Mouse (Mus musculus): Measurements from ENCODE around the gene Clrn1. TPM values are rescaled to one million over a fixed set of nuclear protein-coding genes. Genes with fewer than 3 reads are reported as not detected.

Clrn1 gene
- polyA plus RNA-seq, 1 experiment = 0.39 TPM

DNA sequence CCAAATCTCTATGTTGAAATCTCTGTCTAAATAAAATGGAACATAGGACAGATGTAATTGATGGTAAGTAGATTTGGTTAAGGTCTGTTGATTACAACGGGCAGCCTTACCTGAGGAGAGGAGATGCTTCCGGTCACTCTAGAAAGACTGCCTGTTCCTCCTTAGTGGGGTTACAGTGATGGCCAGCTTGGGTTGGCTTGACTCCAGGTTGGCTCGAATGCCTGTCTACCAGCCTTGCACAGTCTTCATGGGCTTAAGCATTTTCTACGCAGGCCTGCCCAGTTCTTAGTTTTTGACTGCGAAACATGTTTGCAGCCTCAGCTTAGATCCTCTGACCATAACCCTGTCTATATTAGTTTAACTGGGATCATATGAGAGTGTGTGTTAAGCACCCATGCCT is 76.5 kb downstream of the Clrn1 start:
- Histone ChIP-seq H3K4me3 (ENCODE audit: control insufficient read depth, insufficient read depth, low read length) (no peak overlapping the region), H3K4me1 (replicated peaks; ENCODE audit: control insufficient read depth, insufficient read depth, low read length) (no peaks in the 10 kb centered on the region), H3K27ac (ENCODE audit: control insufficient read depth, insufficient read depth, low read length) (no peak overlapping the region), H3K36me3 (ENCODE audit: control insufficient read depth, insufficient read depth, low read length) (no peaks in the 10 kb centered on the region), H3K27me3 (ENCODE audit: control insufficient read depth, insufficient read depth, low read length) (no peaks in the 10 kb centered on the region)
- no peak for DNase-seq
- WGBS = 92% methylated on average over 5 of the region's 5 CpGs
- TF ChIP-seq CTCF (IDR thresholded peaks at IDR 0.05; ENCODE audit: borderline replicate concordance, control insufficient read depth, extremely low read depth, insufficient read depth, low read length, poor library complexity) (no peak), POLR2A (IDR thresholded peaks at IDR 0.05; ENCODE audit: control insufficient read depth, extremely low read depth, insufficient read depth, low read length, poor library complexity) (no peak)

DNA sequence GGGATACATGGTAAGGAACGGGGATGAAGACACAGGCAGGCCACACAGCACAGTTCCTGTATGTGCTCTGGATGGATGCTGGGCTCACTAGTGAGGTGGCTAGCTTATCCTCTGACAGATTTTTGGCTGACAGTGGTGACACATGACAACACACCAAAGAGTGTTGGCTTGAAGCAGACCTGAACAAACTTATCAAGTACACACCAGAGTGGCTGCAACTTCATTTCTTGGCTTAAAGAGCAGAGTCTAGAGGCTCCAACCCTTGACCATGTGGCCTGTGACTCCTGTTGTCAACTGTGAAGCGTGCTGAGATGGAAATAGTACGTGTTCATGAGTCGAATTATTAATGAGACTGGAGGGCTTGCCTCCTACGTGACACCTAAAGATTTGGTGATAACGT is 80.4 kb downstream of the Clrn1 start:
- 92% methylated on average over 6 of the region's 6 CpGs for WGBS

DNA sequence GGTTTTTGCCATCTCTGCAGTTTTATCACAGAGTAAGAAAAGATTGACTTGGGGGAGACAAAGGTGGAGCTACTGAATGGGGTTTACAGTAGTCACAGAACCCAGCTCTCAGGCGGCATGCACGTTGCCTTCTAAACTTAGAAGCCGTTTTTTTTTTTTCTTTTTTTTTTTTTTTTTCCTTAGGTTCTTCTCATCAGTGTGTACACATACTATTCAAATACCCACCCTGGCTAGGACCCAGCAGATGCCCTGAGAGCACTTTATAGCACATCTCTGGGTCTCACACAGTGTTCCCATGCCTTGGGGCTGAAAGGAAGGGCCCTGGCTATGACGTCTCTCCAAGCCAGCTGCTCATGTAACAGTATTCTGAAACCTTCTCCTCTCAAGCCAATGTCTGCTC is 86.5 kb downstream of the Clrn1 start:
- Histone ChIP-seq H3K4me3 (ENCODE audit: control insufficient read depth, insufficient read depth, low read length) (no peak overlapping the region), H3K4me1 (replicated peaks; ENCODE audit: control insufficient read depth, insufficient read depth, low read length) (no peaks in the 10 kb centered on the region), H3K27me3 (ENCODE audit: control insufficient read depth, insufficient read depth, low read length) (no peaks in the 10 kb centered on the region), H3K27ac (ENCODE audit: control insufficient read depth, insufficient read depth, low read length) (no peak overlapping the region), H3K36me3 (ENCODE audit: control insufficient read depth, insufficient read depth, low read length) (no peaks in the 10 kb centered on the region)
- no peak for TF ChIP-seq POLR2A (IDR thresholded peaks at IDR 0.05; ENCODE audit: control insufficient read depth, extremely low read depth, insufficient read depth, low read length, poor library complexity)
- TF ChIP-seq CTCF (IDR thresholded peaks at IDR 0.05; ENCODE audit: borderline replicate concordance, control insufficient read depth, extremely low read depth, insufficient read depth, low read length, poor library complexity) = no peak
- whole genome bisulfite sequencing = 91% methylated on average over 4 of the region's 4 CpGs
- DNase-seq = no peak

More for the DNA sequence above, 80.4 kb downstream of the Clrn1 start:
- no peak for DNase-seq
- Histone ChIP-seq H3K4me3 (ENCODE audit: control insufficient read depth, insufficient read depth, low read length) (no peak overlapping the region), H3K36me3 (ENCODE audit: control insufficient read depth, insufficient read depth, low read length) (no peaks in the 10 kb centered on the region), H3K4me1 (replicated peaks; ENCODE audit: control insufficient read depth, insufficient read depth, low read length) (no peaks in the 10 kb centered on the region), H3K27me3 (ENCODE audit: control insufficient read depth, insufficient read depth, low read length) (no peaks in the 10 kb centered on the region), H3K27ac (ENCODE audit: control insufficient read depth, insufficient read depth, low read length) (no peak overlapping the region)
- TF ChIP-seq POLR2A (IDR thresholded peaks at IDR 0.05; ENCODE audit: control insufficient read depth, extremely low read depth, insufficient read depth, low read length, poor library complexity) = no peak
- no peak for TF ChIP-seq CTCF (IDR thresholded peaks at IDR 0.05; ENCODE audit: borderline replicate concordance, control insufficient read depth, extremely low read depth, insufficient read depth, low read length, poor library complexity)

DNA sequence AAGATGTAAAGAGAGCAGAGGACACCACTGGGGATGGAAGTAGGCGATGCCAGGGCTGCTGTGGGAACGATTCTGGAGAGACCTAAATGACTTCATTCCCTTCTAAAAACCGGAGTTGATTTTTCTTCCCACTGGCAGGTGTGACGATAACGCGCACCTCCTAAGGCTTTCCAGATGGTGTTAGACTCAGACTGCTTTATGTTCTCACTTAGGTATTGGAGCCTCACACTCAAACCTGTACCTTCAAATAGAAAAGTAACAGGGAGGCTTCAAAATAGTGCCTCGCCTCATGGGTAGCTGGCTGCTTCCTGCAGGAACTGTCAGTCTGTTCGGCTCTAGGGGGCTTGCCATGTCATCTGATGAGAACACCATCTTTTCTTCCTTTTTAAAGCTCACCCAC is 86.9 kb downstream of the Clrn1 start:
- 91% methylated on average over 8 of the region's 8 CpGs for WGBS

More for the DNA sequence above, 86.9 kb downstream of the Clrn1 start:
- Histone ChIP-seq H3K4me1 (replicated peaks; ENCODE audit: control insufficient read depth, insufficient read depth, low read length) (no peaks in the 10 kb centered on the region), H3K27ac (ENCODE audit: control insufficient read depth, insufficient read depth, low read length) (no peak overlapping the region), H3K4me3 (ENCODE audit: control insufficient read depth, insufficient read depth, low read length) (no peak overlapping the region), H3K27me3 (ENCODE audit: control insufficient read depth, insufficient read depth, low read length) (no peaks in the 10 kb centered on the region), H3K36me3 (ENCODE audit: control insufficient read depth, insufficient read depth, low read length) (no peaks in the 10 kb centered on the region)
- DNase-seq = no peak
- TF ChIP-seq POLR2A (IDR thresholded peaks at IDR 0.05; ENCODE audit: control insufficient read depth, extremely low read depth, insufficient read depth, low read length, poor library complexity) (no peak), CTCF (IDR thresholded peaks at IDR 0.05; ENCODE audit: borderline replicate concordance, control insufficient read depth, extremely low read depth, insufficient read depth, low read length, poor library complexity) (no peak)

Other genes starting within 250 kb of the Clrn1 start
- gene Erich6, start 248.1 kb downstream of the Clrn1 start, polyA plus RNA-seq (2012; rRNA removed) = not detected in 2 replicates
- 19.4 and 29.1 TPM in 2 replicates for gene Siah2, start 192.9 kb downstream of the Clrn1 start, polyA plus RNA-seq (2012; rRNA removed)
- gene Mindy4b-ps, start 63.0 kb downstream of the Clrn1 start, polyA plus RNA-seq (2012; rRNA removed) = not detected in 2 replicates
- 3.3 and 4.2 TPM in 2 replicates for gene Med12l, start 120.5 kb upstream of the Clrn1 start, polyA plus RNA-seq (2012; rRNA removed)
- 14.3 and 15.0 TPM in 2 replicates for gene Gpr171, start 216.5 kb upstream of the Clrn1 start, polyA plus RNA-seq (2012; rRNA removed)

Measured in thymus, adult 2 months (tissue).